Mouse (Mus musculus): ENCODE results near the gene Prrc2b.

DNA sequence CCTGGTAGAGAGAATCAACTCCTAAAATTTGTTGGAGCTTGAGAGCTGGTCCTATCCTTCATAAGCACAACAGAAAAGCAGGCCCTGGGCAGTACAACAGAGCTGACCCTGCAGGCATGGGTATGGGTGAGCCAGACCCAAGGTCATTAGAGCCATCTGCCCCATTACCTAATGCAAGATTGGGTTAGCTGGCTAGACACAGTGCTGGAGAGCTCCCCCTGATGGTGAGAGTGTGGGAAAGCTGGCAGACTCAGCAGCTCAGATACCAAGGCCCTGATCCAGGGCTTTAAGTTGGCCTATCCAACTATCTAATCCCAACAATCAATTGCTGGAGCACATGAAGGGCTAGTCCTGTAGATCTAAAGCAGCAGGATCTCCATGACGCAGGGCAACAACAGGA, 131.8 kb downstream of the Prrc2b start:
- TF ChIP-seq POLR2A (IDR thresholded peaks at IDR 0.05; ENCODE audit: borderline replicate concordance, control insufficient read depth, low read depth, low read length): no peak
- TF ChIP-seq CTCF (IDR thresholded peaks at IDR 0.05; ENCODE audit: control insufficient read depth, insufficient read depth, low read length): peak; percentile 90
